Mouse (Mus musculus) forebrain, embryonic 11.5 days (tissue): Measurements from ENCODE around the gene Gpr84. TPM values are rescaled to one million over a fixed set of nuclear protein-coding genes. Genes with fewer than 3 reads are reported as not detected.

ENCODE experiments used
- ATAC-seq: fragments of 200-750 bp; cut with Nextera tagmentation; replicated peaks from 2 replicates; pipeline ENCODE4 v1.8.0; 2017; ENCODE audit warnings: moderate TSS enrichment; ENCODE audit not compliant: low FRiP score
- DNase-seq: peaks from one replicate; pipeline ENCODE4 v3.0.0-alpha.2; 2017; ENCODE audit warnings: low spot score
- H3K27ac ChIP-seq: fragments of 300-500 bp; sonication (generic); 2 replicates; pipeline ENCODE4 v1.5.1; 2014; ENCODE audit warnings: low read depth, low read length
- H3K27me3 ChIP-seq: fragments of 300-500 bp; sonication (generic); 2 replicates; pipeline ENCODE4 v1.6.1; 2014; ENCODE audit warnings: mild to moderate bottlenecking, low read length, mixed read lengths; ENCODE audit not compliant: control insufficient read depth, insufficient read depth
- H3K36me3 ChIP-seq: fragments of 300-500 bp; sonication (generic); 2 replicates; pipeline ENCODE4 v1.6.1; 2014; ENCODE audit warnings: mild to moderate bottlenecking, low read length, moderate library complexity, mixed read lengths; ENCODE audit not compliant: control insufficient read depth, insufficient read depth
- H3K4me1 ChIP-seq: fragments of 300-500 bp; sonication (generic); replicated peaks from 2 replicates; pipeline ENCODE4 v1.6.1; 2014; ENCODE audit warnings: low read length, mixed read lengths; ENCODE audit not compliant: control insufficient read depth, insufficient read depth
- H3K4me2 ChIP-seq: fragments of 300-500 bp; sonication (generic); 2 replicates; pipeline ENCODE4 v1.6.1; 2014; ENCODE audit warnings: low read depth, mild to moderate bottlenecking, low read length, moderate library complexity, mixed read lengths; ENCODE audit not compliant: severe bottlenecking
- H3K4me3 ChIP-seq: fragments of 300-500 bp; sonication (generic); 2 replicates; pipeline ENCODE4 v1.5.1; 2014; ENCODE audit warnings: low read depth, low read length
- H3K9ac ChIP-seq: fragments of 300-500 bp; sonication (generic); 2 replicates; pipeline ENCODE4 v1.6.1; 2014; ENCODE audit warnings: low read length
- H3K9me3 ChIP-seq: fragments of 300-500 bp; sonication (generic); 2 replicates; pipeline ENCODE4 v1.6.1; 2016; ENCODE audit warnings: low read length, mixed read lengths; ENCODE audit not compliant: control insufficient read depth
- WGBS: fragments of 180-500 bp; shearing (Covaris S2); extraction: QIAGEN DNeasy Blood & Tissue Kit; methylation state at CpG from one replicate; pipeline ENCODE4 v1.1.7; 2014; 5-methylcytosine and 5-hydroxymethylcytosine counted together
- polyA plus RNA-seq: library from polyadenylated mRNA; unstranded; fragments of >200 nt; fragmentation: Nextera tagmentation; extraction: Ambion mirVana; gene quantifications from 2 replicates; pipeline ENCODE4 v1.2.1, GENCODE M21; 2014

Gene Gpr84
- polyA plus RNA-seq, 1 experiment from 2014 or later, result not detected

GRCm38 (mm10) chr15:103294649-103295048 is 15.8 kb downstream of the Gpr84 start:
- no peak overlapping the region for H3K4me3 ChIP-seq

GRCm38 (mm10) chr15:103293375-103293774 is 17.0 kb downstream of the Gpr84 start:
- whole genome bisulfite sequencing, result 97% methylated on average over 2 of the region's 2 CpGs
- peaks cover 6% of the 10 kb centered on the region for H3K36me3 ChIP-seq
- no peak for ATAC-seq

More at GRCm38 (mm10) chr15:103294649-103295048, 15.8 kb downstream of the Gpr84 start:
- peaks cover 26% of the 10 kb centered on the region for H3K4me1 ChIP-seq
- H3K27ac ChIP-seq, result no peak overlapping the region
- H3K4me2 ChIP-seq, result no peak overlapping the region
- DNase-seq (no peak), ATAC-seq (no peak)
- no peaks in the 10 kb centered on the region for H3K27me3 ChIP-seq
- peaks cover 6% of the 10 kb centered on the region for H3K36me3 ChIP-seq
- H3K9me3 ChIP-seq, result no peaks in the 10 kb centered on the region
- 80% methylated on average over 2 of the region's 2 CpGs for WGBS
- H3K9ac ChIP-seq, result no peak overlapping the region

GRCm38 (mm10) chr15:103292673-103293345 is 17.6 kb downstream of the Gpr84 start:
- Histone ChIP-seq H3K27me3 (no peaks in the 10 kb centered on the region), H3K4me2 (no peak overlapping the region), H3K27ac (no peak overlapping the region), H3K9me3 (no peaks in the 10 kb centered on the region), H3K4me1 (peaks cover 11% of the 10 kb centered on the region), H3K36me3 (peaks cover 6% of the 10 kb centered on the region), H3K9ac (no peak overlapping the region), H3K4me3 (no peak overlapping the region)
- DNase-seq (no peak), ATAC-seq (no peak)
- WGBS, result 89% methylated on average over 4 of the region's 4 CpGs

More at GRCm38 (mm10) chr15:103293375-103293774, 17.0 kb downstream of the Gpr84 start:
- Histone ChIP-seq H3K4me2 (no peak overlapping the region), H3K9ac (no peak overlapping the region), H3K27me3 (no peaks in the 10 kb centered on the region), H3K27ac (no peak overlapping the region), H3K4me1 (peaks cover 17% of the 10 kb centered on the region), H3K4me3 (no peak overlapping the region), H3K9me3 (no peaks in the 10 kb centered on the region)
- no peak for DNase-seq

GRCm38 (mm10) chr15:103290843-103291242 is 19.6 kb downstream of the Gpr84 start:
- Histone ChIP-seq H3K27me3 (no peaks in the 10 kb centered on the region), H3K4me3 (no peak overlapping the region), H3K9ac (no peak overlapping the region), H3K4me2 (no peak overlapping the region), H3K36me3 (peaks cover 6% of the 10 kb centered on the region), H3K27ac (no peak overlapping the region), H3K9me3 (no peaks in the 10 kb centered on the region), H3K4me1 (peaks cover 6% of the 10 kb centered on the region)
- WGBS, result 92% methylated on average over 9 of the region's 9 CpGs
- peak; percentile 13 for DNase-seq
- ATAC-seq, result no peak

- H3K4me1 ChIP-seq, result peaks cover 1% of the 10 kb centered on the region
- no peaks in the 10 kb centered on the region for H3K9me3 ChIP-seq
- H3K27ac ChIP-seq, result no peak overlapping the region
- H3K36me3 ChIP-seq, result peaks cover 6% of the 10 kb centered on the region
- ATAC-seq (no peak), DNase-seq (no peak)
- H3K9ac ChIP-seq, result no peak overlapping the region
- no peak overlapping the region for H3K4me2 ChIP-seq
- 88% methylated on average over 6 of the region's 6 CpGs for WGBS
- H3K27me3 ChIP-seq, result no peaks in the 10 kb centered on the region
- no peak overlapping the region for H3K4me3 ChIP-seq
Measured at GRCm38 (mm10) chr15:103290417-103290816, 20.0 kb downstream of the Gpr84 start.

- no peak for ATAC-seq
- no peak overlapping the region for H3K9ac ChIP-seq
Measured at GRCm38 (mm10) chr15:103289600-103289999, 20.8 kb downstream of the Gpr84 start.

GRCm38 (mm10) chr15:103285778-103286417 is 24.5 kb downstream of the Gpr84 start:
- DNase-seq (no peak), ATAC-seq (no peak)

More at GRCm38 (mm10) chr15:103289600-103289999, 20.8 kb downstream of the Gpr84 start:
- no peak overlapping the region for H3K27ac ChIP-seq
- no peak for DNase-seq
- H3K27me3 ChIP-seq, result no peaks in the 10 kb centered on the region
- no peaks in the 10 kb centered on the region for H3K9me3 ChIP-seq
- WGBS, result 46% methylated on average over 5 of the region's 5 CpGs
- H3K36me3 ChIP-seq, result peaks cover 6% of the 10 kb centered on the region
- no peak overlapping the region for H3K4me2 ChIP-seq
- H3K4me1 ChIP-seq, result no peaks in the 10 kb centered on the region
- H3K4me3 ChIP-seq, result no peak overlapping the region

GRCm38 (mm10) chr15:103284647-103285046 is 25.8 kb downstream of the Gpr84 start:
- 44% methylated on average over 2 of the region's 2 CpGs for WGBS
- DNase-seq (no peak), ATAC-seq (no peak)
- Histone ChIP-seq H3K9me3 (no peaks in the 10 kb centered on the region), H3K9ac (no peak overlapping the region), H3K4me2 (no peak overlapping the region), H3K27ac (no peak overlapping the region), H3K36me3 (no peaks in the 10 kb centered on the region), H3K27me3 (no peaks in the 10 kb centered on the region), H3K4me3 (no peak overlapping the region), H3K4me1 (no peaks in the 10 kb centered on the region)

More at GRCm38 (mm10) chr15:103285778-103286417, 24.5 kb downstream of the Gpr84 start:
- Histone ChIP-seq H3K27me3 (no peaks in the 10 kb centered on the region), H3K9ac (no peak overlapping the region; the same call in 1 of the 2 replicates), H3K4me1 (no peaks in the 10 kb centered on the region), H3K4me3 (no peak overlapping the region), H3K27ac (no peak overlapping the region), H3K4me2 (no peak overlapping the region), H3K9me3 (no peaks in the 10 kb centered on the region), H3K36me3 (peaks cover 2% of the 10 kb centered on the region; the same call in 1 of the 2 replicates)
- WGBS, result 82% methylated on average over 1 of the region's 1 CpGs
